Mouse (Mus musculus): ENCODE results near the gene Metrnl. TPM values are rescaled to one million over a fixed set of nuclear protein-coding genes. Genes with fewer than 3 reads are reported as not detected.

Gene Metrnl
- total RNA-seq, 2 experiments from 2014 or later, result 17.6 to 21.5 TPM

DNA sequence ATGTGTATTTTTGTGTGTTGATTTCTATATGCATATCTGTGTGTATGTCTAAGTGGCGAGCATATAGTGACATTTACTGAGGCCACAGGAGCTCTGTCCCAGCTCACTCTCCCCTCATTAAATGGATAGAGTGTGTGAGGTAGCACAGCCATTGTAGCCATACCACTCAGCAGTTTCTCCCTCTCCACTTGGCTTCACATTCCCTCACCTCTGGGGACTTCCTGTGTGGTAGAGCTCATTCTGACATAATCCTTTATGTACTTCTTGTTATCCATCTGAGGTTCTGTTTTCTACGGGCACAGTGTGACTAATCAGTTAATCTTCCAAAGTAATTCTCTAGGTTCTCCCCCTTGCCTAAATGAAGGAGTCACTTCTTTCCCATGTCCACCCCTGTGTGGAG lies 21.1 kb downstream of the Metrnl start:
- DNase-seq, result no peak
- intact Hi-C loops (cut with DNase I), result loop anchor here (5.0 kb wide), 1 partner anchor 445 kb away; no protein-coding TSS in a partner anchor

DNA sequence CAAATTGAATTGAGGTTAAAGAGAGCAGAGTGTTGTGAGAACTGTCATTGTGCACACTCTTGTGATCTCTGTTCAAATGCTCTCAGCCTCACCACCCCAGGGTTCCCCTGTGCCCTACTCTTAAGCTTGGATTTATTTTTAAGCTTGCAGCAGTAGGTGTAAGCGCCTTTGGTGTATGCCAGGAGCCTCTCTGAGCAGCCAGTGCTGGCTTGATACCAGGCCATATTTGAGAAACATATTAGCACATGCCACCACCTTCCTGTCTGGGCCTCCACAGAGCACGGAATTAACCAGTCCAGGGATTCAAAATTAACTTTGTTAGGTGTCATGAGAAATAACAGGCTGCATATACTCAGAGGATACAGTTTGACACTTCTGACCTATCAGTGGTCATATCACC lies 25.3 kb downstream of the Metrnl start:
- DNase-seq, result no peak
- intact Hi-C loops (cut with DNase I), result no loop called here

DNA sequence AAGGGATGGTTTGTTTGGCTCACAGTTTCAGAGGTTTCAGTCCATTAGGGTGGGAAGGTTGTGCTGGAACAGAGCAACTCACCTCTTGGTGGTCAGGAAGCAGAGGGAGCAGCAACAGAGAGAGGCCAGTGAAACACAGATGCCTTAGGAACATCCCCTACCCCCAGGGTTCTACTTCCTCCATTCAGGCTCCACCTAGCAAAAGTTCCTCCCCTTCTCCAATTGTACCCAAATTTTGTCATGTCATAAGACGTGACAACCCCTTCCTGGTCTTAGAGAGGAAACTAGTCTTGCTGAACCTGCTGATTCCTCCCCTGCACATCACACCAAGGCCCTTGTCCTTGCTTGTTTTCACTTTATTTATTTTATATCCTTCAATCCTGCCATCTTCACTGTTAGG lies 32.8 kb downstream of the Metrnl start:
- intact Hi-C loops (cut with DNase I), result no loop called here
- DNase-seq, result no peak

DNA sequence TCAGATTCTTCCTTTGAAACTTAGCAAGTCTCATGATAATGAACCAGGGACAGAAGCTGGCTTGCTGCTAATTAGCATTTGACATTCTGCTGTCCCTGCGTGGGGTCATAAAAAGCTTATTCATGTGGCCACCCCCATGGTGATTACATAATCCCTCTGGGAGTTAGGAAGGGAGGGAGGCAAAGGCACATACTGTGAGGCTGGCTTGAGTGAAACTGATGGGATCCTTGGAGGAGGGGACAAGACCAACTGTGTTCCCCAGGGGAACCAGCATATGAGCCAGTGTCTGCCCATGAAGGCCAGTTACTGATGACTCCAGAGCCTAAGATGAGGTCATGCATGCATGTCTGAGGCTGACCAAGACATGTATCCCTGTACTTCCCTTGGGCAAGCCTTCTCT lies 33.5 kb downstream of the Metrnl start:
- intact Hi-C loops (cut with DNase I), result no loop called here
- no peak for DNase-seq

DNA sequence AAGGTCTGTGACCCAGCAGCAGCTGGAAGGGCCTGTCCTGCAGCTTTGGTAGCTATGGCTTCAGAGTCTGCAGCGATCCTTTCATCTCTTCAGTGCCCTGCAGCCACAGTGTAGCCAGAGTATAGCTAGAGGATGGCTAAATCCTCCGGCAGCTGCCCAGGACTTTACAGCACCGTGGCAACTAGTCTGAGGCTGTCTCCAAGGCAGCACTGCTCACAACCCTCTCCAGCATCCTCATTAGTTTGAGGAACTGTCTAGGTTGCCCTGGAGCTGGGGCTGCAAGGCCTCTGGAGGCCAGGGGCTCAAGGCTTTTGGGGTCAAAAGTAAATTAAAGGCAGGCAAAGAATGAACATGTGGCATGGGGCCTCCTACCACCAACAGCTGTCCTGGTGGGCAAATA lies 37.3 kb downstream of the Metrnl start:
- no peak for DNase-seq
- intact Hi-C loops (cut with DNase I), result no loop called here

DNA sequence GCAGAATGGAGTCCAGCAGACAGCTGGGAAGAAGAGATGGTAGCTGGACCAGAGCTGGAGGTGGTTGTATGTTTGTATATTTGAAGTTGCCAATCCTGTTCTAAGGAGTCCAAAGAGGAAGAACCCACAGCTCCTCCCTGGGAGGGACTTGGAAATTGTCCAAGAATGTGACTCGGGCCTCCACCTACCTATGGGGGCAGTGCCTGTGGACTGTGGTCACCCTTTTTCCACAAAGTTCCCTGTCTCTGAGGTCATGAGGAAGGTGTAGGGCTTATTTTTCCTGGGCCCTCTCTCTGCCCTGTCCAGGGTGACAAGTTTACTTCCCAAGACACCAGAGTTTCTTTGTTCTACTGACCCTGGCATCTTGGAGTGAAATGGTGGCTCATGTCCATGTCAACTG lies 39.6 kb downstream of the Metrnl start:
- peak in 1 of 2 experiments; percentile 27 for DNase-seq
- intact Hi-C loops (cut with DNase I), result loop anchor here (5.0 kb wide), 1 partner anchor 89 kb away; no protein-coding TSS in a partner anchor

DNA sequence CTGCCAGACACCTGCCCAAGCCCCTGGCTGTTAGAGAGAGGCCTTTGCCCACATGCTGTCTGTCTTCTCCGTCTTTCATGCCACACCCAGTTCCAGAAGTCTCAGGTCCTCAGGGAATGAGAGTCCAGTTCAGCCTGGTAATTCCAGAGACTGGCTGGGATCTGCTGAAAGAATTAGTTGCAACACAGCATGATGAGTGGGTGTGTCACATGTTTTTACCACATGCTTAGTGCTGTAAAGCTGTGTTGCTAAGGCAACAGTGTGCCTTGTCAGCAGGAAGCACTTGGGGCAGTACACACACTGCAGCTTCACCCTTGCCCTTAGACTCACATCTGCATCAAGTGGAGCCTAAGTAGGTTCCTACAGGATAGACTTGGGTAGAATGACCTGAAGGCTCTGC lies 40.1 kb downstream of the Metrnl start:
- intact Hi-C loops (cut with DNase I), result loop anchor here (5.0 kb wide), 1 partner anchor 89 kb away; no protein-coding TSS in a partner anchor

DNA sequence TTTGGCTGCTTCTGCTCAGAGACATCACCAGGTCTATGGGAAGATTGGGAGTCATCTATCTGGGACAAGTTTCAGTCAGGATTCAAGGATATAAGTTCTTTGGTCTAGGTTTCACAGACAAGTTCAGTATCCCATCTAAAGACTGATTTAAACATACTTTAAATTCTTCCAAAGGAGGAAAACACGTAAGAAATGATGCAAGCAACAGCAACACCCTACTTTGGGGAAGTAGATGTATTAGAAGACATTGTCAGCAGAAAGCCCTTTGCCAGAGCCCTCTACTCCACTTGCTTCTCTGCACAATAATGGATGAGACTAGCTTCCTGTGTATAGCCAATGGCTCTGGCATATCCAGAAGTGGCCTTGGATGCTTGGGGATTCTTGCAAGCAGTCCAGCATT lies 41.8 kb downstream of the Metrnl start:
- intact Hi-C loops (cut with DNase I), result loop anchor here (5.0 kb wide), 1 partner anchor 91 kb away; no protein-coding TSS in a partner anchor
- DNase-seq, result no peak

More for the DNA sequence above, 40.1 kb downstream of the Metrnl start:
- peak; percentile 29 to 44 for DNase-seq

DNA sequence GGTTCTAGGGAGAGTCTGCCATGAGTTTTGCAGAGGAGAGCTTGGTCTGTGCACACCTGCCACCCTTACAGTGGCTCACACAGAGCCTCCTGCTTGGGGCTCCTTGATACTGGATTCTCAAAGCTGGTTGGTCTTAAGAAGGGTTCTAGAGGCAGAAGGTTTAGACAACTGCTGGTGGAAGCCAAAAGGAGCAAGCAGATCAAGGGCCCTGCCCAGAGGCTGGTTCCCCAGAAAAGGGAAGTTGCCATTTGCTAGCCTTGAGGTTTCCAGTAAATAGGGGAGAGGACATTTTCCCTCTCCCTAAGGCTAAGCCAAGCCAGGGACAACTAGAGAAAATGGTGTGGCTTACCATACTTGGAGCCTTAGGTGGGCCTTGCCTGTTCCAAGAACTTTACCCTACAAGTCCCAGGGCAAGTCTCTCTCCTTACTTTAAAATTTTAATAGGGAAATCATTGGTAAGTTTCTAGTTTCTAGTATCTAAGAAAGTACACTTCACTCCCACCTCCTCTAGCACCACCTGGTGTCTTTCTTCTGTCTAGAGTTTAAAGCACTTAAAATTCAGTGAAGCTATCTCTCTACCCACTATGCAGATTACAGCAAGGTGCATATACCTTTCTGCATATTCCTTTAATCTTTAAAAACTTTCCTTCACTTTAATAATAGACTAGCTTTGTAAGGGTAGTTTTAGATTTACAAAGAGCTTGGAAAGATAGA lies 42.7 kb downstream of the Metrnl start:
- intact Hi-C loops (cut with DNase I), result loop anchor here (5.0 kb wide), 1 partner anchor 92 kb away; no protein-coding TSS in a partner anchor
- no peak for DNase-seq

DNA sequence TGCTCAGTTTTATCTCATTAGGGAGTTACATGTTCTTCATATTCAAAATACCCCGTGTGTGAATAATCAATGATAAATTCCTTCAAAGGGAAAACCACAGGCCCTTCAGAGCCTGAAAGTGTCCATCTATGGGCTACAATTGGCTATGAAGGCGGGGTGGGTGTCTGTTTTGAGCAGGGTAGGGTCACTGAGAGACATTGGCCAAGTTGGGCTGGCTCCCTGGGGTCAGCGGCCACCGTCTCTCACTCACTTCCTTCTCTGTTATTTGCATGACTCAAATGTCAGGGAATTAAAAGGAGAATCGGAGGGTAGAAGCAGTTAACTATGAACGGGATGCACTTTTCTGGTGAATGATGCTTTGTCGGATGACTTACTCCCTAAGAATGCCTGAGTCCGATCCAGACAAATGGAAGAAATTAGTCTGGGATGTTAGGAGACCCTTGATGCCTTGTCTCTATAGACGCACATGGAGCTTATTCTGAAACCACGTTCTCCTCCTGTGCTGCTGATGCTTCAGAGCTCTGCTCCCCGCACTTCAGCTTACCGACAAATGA lies 45.7 kb downstream of the Metrnl start:
- DNase-seq, result no peak
- intact Hi-C loops (cut with DNase I), result no loop called here

DNA sequence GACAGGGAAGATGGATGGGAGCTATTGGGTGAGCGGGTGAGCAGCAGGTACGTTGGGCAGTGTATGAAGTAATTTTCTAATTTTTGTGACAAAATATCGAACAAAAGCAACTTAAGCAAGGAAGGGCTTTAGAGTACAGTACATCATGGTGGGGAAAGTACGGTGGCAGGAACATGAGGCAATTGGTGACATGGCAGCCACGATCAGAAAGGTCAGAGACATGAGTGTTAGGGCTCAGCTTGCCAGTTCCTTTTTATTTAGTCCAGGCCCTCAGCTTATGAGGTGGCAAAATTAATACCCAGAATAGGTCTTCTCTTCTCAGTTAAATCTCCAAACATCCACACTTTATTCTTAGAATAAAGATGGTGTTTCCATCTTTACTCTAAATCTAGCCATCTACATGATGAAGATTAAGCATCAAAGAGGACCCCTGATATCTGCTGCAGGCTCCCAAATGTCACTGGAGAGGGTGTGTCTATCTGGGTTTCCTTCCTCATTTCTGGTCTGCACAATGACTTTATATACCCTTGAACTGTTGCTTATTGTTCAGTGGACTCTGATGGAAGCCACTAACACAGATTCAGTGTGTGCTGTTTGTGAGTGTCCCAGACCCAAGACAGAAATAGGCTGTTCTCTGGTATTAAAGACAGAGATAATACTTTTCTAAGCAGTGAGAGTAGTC lies 46.8 kb downstream of the Metrnl start:
- intact Hi-C loops (cut with DNase I), result no loop called here
- DNase-seq, result no peak

Other genes starting within 250 kb of the Metrnl start
- gene Tbcd, start 249.6 kb upstream of the Metrnl start, total RNA-seq (2021), result 10 to 100 TPM; 11.0 to 11.6 TPM
- gene Zfp750, start 182.2 kb upstream of the Metrnl start, total RNA-seq (2021), result not detected
- gene B3gntl1, start 28.4 kb upstream of the Metrnl start, total RNA-seq (2021), result 1 to 10 TPM; 3.5 to 4.3 TPM
- under 1 TPM; 0.17 to 0.27 TPM for gene Ptchd3, start 128.7 kb downstream of the Metrnl start, total RNA-seq (2021)

Data from heart, postnatal 36 days (tissue).